In the genomic region with DNA sequence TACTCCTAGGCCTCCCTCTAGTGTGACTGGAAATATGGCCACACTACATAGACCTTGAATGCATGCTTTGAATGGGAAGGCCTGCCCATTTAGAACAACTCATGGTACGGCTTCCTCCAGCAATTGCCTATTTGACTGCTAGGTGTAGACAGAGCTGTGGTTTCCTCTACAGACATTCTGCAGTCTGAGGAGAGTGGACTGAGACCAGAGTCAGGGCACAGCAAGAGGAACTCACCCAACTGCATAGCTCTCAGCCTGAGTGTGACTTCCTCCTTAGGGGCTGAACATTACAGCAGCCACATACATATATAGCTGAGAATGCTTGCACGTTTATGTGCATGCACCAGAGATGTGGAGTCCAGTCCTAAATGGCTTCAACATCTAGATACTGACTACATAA, we compare ENCODE assay signal across 14 mouse cellular contexts.
"Had no signal": no experiment of that assay in that cellular context is flagged by ENCODE, and none has a peak within 500 bp of the region (broad histone marks: within the 10 kb centered on the region; RNA-seq: fewer than 3 reads in every experiment).

No protein-coding gene starts in this region.

- H3K27me3 ChIP-seq: limb, embryonic 13.5 days; liver, embryonic 12.5 days; liver, embryonic 15.5 days; lung, embryonic 15.5 days; midbrain, embryonic 13.5 days; neural tube, embryonic 12.5 days had no signal

- H3K27ac ChIP-seq: kidney, postnatal 0 days; layer of hippocampus, adult 2 months; limb, embryonic 10.5 days; limb, embryonic 13.5 days; liver, embryonic 12.5 days; liver, embryonic 15.5 days; lung, embryonic 15.5 days; midbrain, embryonic 13.5 days; neural tube, embryonic 12.5 days had no signal

- H3K9me3 ChIP-seq: limb, embryonic 10.5 days; limb, embryonic 13.5 days; liver, embryonic 12.5 days; liver, embryonic 15.5 days; lung, embryonic 15.5 days; midbrain, embryonic 13.5 days; neural tube, embryonic 12.5 days had no signal

- H3K4me2 ChIP-seq: limb, embryonic 13.5 days; liver, embryonic 12.5 days; liver, embryonic 15.5 days; lung, embryonic 15.5 days; midbrain, embryonic 13.5 days; neural tube, embryonic 12.5 days had no signal

- H3K4me3 ChIP-seq: layer of hippocampus, adult 2 months; limb, embryonic 10.5 days; limb, embryonic 13.5 days; liver, embryonic 12.5 days; liver, embryonic 15.5 days; lung, embryonic 15.5 days; midbrain, embryonic 13.5 days; neural tube, embryonic 12.5 days had no signal

- H3K9ac ChIP-seq: limb, embryonic 13.5 days; liver, embryonic 12.5 days; liver, embryonic 15.5 days; lung, embryonic 15.5 days; midbrain, embryonic 13.5 days; neural tube, embryonic 12.5 days had no signal

- DNase-seq: liver; lung, adult 18-20 months; lung, postnatal 4 days; thymus, adult 18-20 months; thymus, postnatal 36 days had no signal

- H3K4me1 ChIP-seq: limb, embryonic 13.5 days; liver, embryonic 12.5 days; liver, embryonic 15.5 days; lung, embryonic 15.5 days had no signal

- H3K36me3 ChIP-seq: limb, embryonic 10.5 days; limb, embryonic 13.5 days; liver, embryonic 12.5 days; liver, embryonic 15.5 days; lung, embryonic 15.5 days; midbrain, embryonic 13.5 days; neural tube, embryonic 12.5 days had no signal

- ATAC-seq: liver, embryonic 12.5 days had no signal
